Mouse (Mus musculus) liver, adult 2 months (tissue): ENCODE results near the gene Atp5h. TPM values are rescaled to one million over a fixed set of nuclear protein-coding genes. Genes with fewer than 3 reads are reported as not detected.

Experiments used
- DNase-seq: peaks from one replicate; pipeline ENCODE4 v3.0.0-alpha.2; 2011; ENCODE audit warnings: low read depth, low spot score; ENCODE audit errors: extremely low read depth
- H3K27ac ChIP-seq: fragments of 200-500 bp; replicated peaks from 2 replicates; pipeline ENCODE4 v1.5.1; 2012; ENCODE audit warnings: low read depth, mild to moderate bottlenecking, control low read depth, inconsistent platforms, low read length; ENCODE audit not compliant: insufficient read depth
- H3K27me3 ChIP-seq: fragments of 200-500 bp; 2 replicates; pipeline ENCODE4 v1.6.1; 2012; ENCODE audit warnings: mild to moderate bottlenecking, moderate library complexity, low read length, inconsistent platforms; ENCODE audit not compliant: control insufficient read depth, insufficient read depth
- H3K36me3 ChIP-seq: fragments of 200-500 bp; 2 replicates; pipeline ENCODE4 v1.6.1; 2012; ENCODE audit warnings: low read length, inconsistent platforms; ENCODE audit not compliant: control insufficient read depth, insufficient read depth
- H3K4me1 ChIP-seq: fragments of 200-500 bp; 2 replicates; pipeline ENCODE4 v1.6.1; 2011; ENCODE audit warnings: low read length; ENCODE audit not compliant: control insufficient read depth, insufficient read depth
- H3K4me3 ChIP-seq: fragments of 200-500 bp; 2 replicates; pipeline ENCODE4 v1.5.1; 2011; ENCODE audit warnings: low read depth, mild to moderate bottlenecking, control low read depth, low read length, moderate library complexity; ENCODE audit not compliant: insufficient read depth
- H3K79me2 ChIP-seq: fragments of 200-500 bp; 2 replicates; pipeline ENCODE4 v1.6.1; 2012; ENCODE audit warnings: inconsistent platforms, mild to moderate bottlenecking, low read length, moderate library complexity; ENCODE audit not compliant: control insufficient read depth, insufficient read depth
- H3K9ac ChIP-seq: fragments of 200-500 bp; 2 replicates; pipeline ENCODE4 v1.6.1; 2012; ENCODE audit warnings: low read depth, mild to moderate bottlenecking, control low read depth, inconsistent platforms, low read length
- CTCF ChIP-seq: fragments of 200-500 bp; IDR thresholded peaks from 2 replicates; pipeline ENCODE4 v1.5.1; 2011; ENCODE audit warnings: low read depth, low read length, control low read depth
- POLR2A ChIP-seq: fragments of 200-500 bp; IDR thresholded peaks from 2 replicates; pipeline ENCODE4 v1.6.1; 2011; ENCODE audit warnings: low read length, control low read depth; ENCODE audit not compliant: insufficient read depth; ENCODE audit errors: extremely low read depth
- WGBS: fragments of 180-500 bp; shearing (Covaris S2); methylation state at CpG from one replicate; pipeline ENCODE4 v1.1.7; 2018; 5-methylcytosine and 5-hydroxymethylcytosine counted together
- polyA plus RNA-seq: library from polyadenylated mRNA; depleted of rRNA; stranded (reverse); fragments of >200 nt; gene quantifications from 2 replicates; pipeline ENCODE4 v1.2.3, GENCODE M21; 2012
- total RNA-seq: library from RNA; depleted of rRNA; stranded (reverse); fragments of >200 nt; gene quantifications from 2 replicates; pipeline ENCODE4 v1.2.3, GENCODE M21; 2014

The Atp5h gene
- total and polyA plus RNA-seq, 2 experiments: 103 to 648 TPM

DNA sequence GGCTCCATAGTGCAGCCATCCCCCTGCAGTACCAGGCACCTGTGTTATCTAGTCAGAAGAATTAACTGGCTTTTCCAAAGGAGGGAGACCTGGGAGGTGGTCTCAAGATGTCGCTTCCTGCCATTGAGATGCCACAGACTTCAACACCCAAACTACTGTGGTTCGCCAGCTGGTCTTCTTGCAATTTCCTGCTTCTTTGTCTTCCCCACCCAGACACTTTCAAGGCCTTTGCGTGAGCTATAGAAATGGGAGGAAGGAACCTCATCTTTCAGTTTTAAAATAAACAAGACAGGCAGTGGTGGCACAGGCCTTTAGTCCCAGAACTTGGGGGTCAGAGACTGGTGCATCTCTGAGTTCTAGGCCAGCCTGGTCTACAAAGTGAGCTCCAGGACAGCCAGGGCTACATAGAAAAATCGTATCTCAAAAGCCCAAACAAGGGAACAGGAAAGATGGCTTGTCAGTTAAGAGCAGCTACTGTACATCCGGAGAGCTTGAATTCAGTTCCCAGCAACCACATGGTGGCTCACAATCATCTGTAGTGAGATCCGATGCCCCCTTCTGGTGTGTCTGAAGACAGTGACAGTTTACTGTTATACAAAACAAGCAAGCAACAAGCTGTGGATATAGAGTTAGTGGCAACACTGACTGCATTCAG lies 11.4 kb downstream of the Atp5h start:
- Histone ChIP-seq H3K27ac (no peak overlapping the region), H3K79me2 (no peaks in the 10 kb centered on the region; the same call in 1 of the 2 replicates), H3K4me3 (no peak overlapping the region), H3K9ac (no peak overlapping the region), H3K27me3 (no peaks in the 10 kb centered on the region), H3K36me3 (no peaks in the 10 kb centered on the region), H3K4me1 (peaks cover 11% of the 10 kb centered on the region; the same call in 1 of the 2 replicates)
- DNase-seq: no peak
- WGBS: 76% methylated on average over 6 of the region's 6 CpGs
- TF ChIP-seq CTCF (no peak), POLR2A (no peak)

- H3K36me3 ChIP-seq: no peaks in the 10 kb centered on the region
- DNase-seq: no peak
- TF ChIP-seq POLR2A (no peak), CTCF (no peak)
- H3K27me3 ChIP-seq: no peaks in the 10 kb centered on the region
- no peaks in the 10 kb centered on the region; the same call in 1 of the 2 replicates for H3K79me2 ChIP-seq
- no peak overlapping the region for H3K27ac ChIP-seq
- 89% methylated on average over 17 of the region's 17 CpGs for WGBS
- H3K4me3 ChIP-seq: no peak overlapping the region
- no peak overlapping the region for H3K9ac ChIP-seq
- H3K4me1 ChIP-seq: peaks cover 8% of the 10 kb centered on the region; the same call in 1 of the 2 replicates
Observed at GRCm38 (mm10) chr11:115406858-115407401, 12.8 kb downstream of the Atp5h start.

DNA sequence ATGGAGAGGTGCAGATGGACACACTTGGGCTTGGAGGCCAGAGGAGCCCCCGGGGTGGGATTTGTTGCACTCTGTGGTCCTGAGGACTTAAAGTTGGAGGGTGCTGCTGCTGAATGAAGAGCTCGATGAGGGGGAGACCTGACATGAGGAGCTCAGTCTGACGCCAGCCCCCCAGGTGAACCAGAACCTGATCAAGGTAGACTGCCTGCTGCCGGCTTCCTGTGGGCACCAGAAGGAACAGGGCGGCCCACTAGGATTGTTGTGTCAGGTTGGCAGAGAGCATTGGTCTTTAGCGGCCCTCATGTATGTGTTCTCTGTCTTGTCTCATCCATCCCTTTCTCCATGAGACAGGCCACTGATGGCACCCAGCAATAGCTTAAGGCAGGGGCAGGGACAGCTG lies 14.0 kb downstream of the Atp5h start:
- H3K4me3 ChIP-seq: no peak overlapping the region
- TF ChIP-seq POLR2A: no peak
- no peak for TF ChIP-seq CTCF
- no peaks in the 10 kb centered on the region for H3K36me3 ChIP-seq
- no peaks in the 10 kb centered on the region; the same call in 1 of the 2 replicates for H3K79me2 ChIP-seq
- H3K4me1 ChIP-seq: peaks cover 2% of the 10 kb centered on the region; the same call in 1 of the 2 replicates
- no peak overlapping the region for H3K27ac ChIP-seq
- H3K27me3 ChIP-seq: no peaks in the 10 kb centered on the region
- 97% methylated on average over 6 of the region's 6 CpGs for WGBS
- H3K9ac ChIP-seq: no peak overlapping the region
- DNase-seq: no peak

GRCm38 (mm10) chr11:115403338-115404124 lies 16.2 kb downstream of the Atp5h start, which contains the start of gene Mrpl58:
Gene Mrpl58, plus strand, starts transcription at chr11:115403752.
- H3K9ac ChIP-seq: peak within 1 kb of the TSS; percentile 89
- H3K27ac ChIP-seq: peak within 1 kb of the TSS; percentile 76
- H3K27me3 ChIP-seq: no peaks in the 10 kb centered on the region
- H3K79me2 ChIP-seq: no peaks in the 10 kb centered on the region; the same call in 1 of the 2 replicates
- H3K4me1 ChIP-seq: peaks cover 2% of the 10 kb centered on the region; the same call in 1 of the 2 replicates
- WGBS: 3% methylated on average over 50 of the region's 50 CpGs
- peak within 1 kb of the TSS; percentile 82 for H3K4me3 ChIP-seq
- H3K36me3 ChIP-seq: no peaks in the 10 kb centered on the region
- TF ChIP-seq CTCF: no peak
- peak; percentile 56; the same call in 1 of the 2 replicates for TF ChIP-seq POLR2A
- peak; percentile 74 for DNase-seq

DNA sequence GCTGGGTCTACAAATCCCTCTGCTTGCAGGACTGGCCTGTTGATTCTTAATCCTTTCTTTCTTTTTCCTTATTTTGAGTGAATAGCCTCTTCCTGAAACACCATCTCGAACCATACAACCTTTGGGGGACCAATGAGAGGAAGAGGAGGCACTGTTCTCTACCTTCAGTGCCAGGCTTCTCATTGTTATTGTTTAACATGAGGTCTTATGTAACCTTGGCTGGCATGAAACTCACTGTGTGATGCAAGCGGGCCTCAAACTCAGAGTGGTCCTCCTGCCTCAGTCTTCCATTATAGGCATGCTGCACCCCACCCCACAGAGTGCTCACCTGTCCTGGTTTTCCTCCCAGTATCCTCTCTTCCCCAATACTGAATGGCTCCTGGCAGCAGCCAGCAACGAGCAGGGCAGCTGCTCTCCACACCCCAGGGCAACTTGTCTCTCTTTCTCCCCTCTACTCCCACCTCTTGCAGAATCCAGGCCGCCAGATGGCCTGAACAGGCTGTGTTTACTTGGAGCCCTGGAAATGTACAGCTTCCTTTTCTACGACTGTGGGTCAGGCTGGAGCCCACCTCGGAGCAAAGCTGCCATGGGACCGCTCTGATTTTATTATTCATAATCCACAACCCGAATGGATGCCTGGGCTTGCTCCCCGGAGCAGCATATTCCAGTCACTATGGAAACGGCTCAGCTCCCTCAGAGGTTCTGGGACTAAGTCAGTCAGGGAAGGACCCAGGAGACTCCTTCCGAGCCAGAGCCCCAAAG lies 19.0 kb downstream of the Atp5h start:
- H3K4me3 ChIP-seq: no peak overlapping the region
- H3K27ac ChIP-seq: no peak overlapping the region
- peaks cover 2% of the 10 kb centered on the region; the same call in 1 of the 2 replicates for H3K4me1 ChIP-seq
- H3K27me3 ChIP-seq: no peaks in the 10 kb centered on the region
- H3K79me2 ChIP-seq: no peaks in the 10 kb centered on the region; the same call in 1 of the 2 replicates
- WGBS: 62% methylated on average over 11 of the region's 11 CpGs
- H3K36me3 ChIP-seq: no peaks in the 10 kb centered on the region
- TF ChIP-seq POLR2A (no peak), CTCF (no peak)
- no peak overlapping the region for H3K9ac ChIP-seq
- no peak for DNase-seq
